Mouse (Mus musculus) heart, embryonic 15.5 days (tissue): ENCODE results near the gene Pip5k1a. TPM values are rescaled to one million over a fixed set of nuclear protein-coding genes. Genes with fewer than 3 reads are reported as not detected.
A peak's percentile ranks its signal among the peaks of the same experiment; 100 is the strongest.
"Not testable (repeated sequence)": the region's sequence is repeated elsewhere in the genome, so short reads cannot be mapped to it uniquely, and the experiment has no call there.

ENCODE experiments used
- ATAC-seq: fragments of 200-750 bp; cut with Nextera tagmentation; replicated peaks from 2 replicates; pipeline ENCODE4 v1.8.0; 2017; ENCODE audit warnings: low read depth, moderate TSS enrichment; ENCODE audit not compliant: insufficient number of reproducible peaks, insufficient read depth, low FRiP score
- H3K27ac ChIP-seq: fragments of 300-500 bp; sonication (generic); 2 replicates; pipeline ENCODE4 v1.5.1; 2015; ENCODE audit warnings: mild to moderate bottlenecking, inconsistent platforms
- H3K27me3 ChIP-seq: fragments of 300-500 bp; sonication (generic); 2 replicates; pipeline ENCODE4 v1.6.1; 2015; ENCODE audit warnings: inconsistent platforms
- H3K36me3 ChIP-seq: fragments of 300-500 bp; sonication (generic); 2 replicates; pipeline ENCODE4 v1.6.1; 2015; ENCODE audit warnings: mild to moderate bottlenecking, inconsistent platforms
- H3K4me1 ChIP-seq: fragments of 300-500 bp; sonication (generic); replicated peaks from 2 replicates; pipeline ENCODE4 v1.6.1; 2015; ENCODE audit warnings: inconsistent platforms
- H3K4me2 ChIP-seq: fragments of 300-500 bp; sonication (generic); 2 replicates; pipeline ENCODE4 v1.6.1; 2015; ENCODE audit warnings: inconsistent platforms, mild to moderate bottlenecking, moderate library complexity
- H3K4me3 ChIP-seq: fragments of 300-500 bp; sonication (generic); 2 replicates; pipeline ENCODE4 v1.5.1; 2015; ENCODE audit warnings: mild to moderate bottlenecking, inconsistent platforms
- H3K9ac ChIP-seq: fragments of 300-500 bp; sonication (generic); 2 replicates; pipeline ENCODE4 v1.6.1; 2015; ENCODE audit warnings: mild to moderate bottlenecking, inconsistent platforms
- H3K9me3 ChIP-seq: fragments of 300-500 bp; sonication (generic); replicated peaks from 2 replicates; pipeline ENCODE4 v1.6.1; 2016; ENCODE audit warnings: inconsistent platforms
- WGBS: fragments of 180-500 bp; shearing (Covaris S2); methylation state at CpG from one replicate; pipeline ENCODE4 v1.1.7; 2015; ENCODE audit warnings: mixed read lengths; 5-methylcytosine and 5-hydroxymethylcytosine counted together
- polyA plus RNA-seq: library from polyadenylated mRNA; unstranded; fragments of >200 nt; fragmentation: Nextera tagmentation; extraction: Ambion mirVana; gene quantifications from 2 replicates; pipeline ENCODE4 v1.2.1, GENCODE M21; 2015

Pip5k1a gene
- polyA plus RNA-seq, 1 experiment from 2014 or later: 14.1 TPM

DNA sequence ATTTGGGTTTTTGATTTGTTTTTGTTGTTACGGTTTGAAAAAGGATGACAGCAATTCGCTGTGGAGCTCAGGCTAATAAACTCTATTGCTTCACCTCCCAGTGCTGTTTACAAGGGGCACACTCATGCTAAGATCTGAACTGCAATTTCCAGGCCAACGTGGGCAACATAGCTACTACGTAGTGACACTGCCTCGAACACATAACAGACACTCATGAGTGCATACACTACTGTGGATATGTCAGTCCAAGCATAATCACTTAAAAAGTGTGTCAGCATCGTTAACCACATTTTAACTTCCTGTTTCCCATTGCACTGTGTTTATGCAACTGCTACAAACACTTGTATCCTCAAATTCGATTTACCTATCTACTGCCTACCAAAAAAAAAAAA, 63.9 kb downstream of the Pip5k1a start:
- Histone ChIP-seq H3K27me3 (no peaks in the 10 kb centered on the region), H3K4me3 (peak overlapping the region; percentile 91), H3K9me3 (no peaks in the 10 kb centered on the region), H3K36me3 (peaks cover 7% of the 10 kb centered on the region), H3K4me2 (peak overlapping the region; percentile 60), H3K27ac (peak overlapping the region; percentile 64), H3K9ac (no peak overlapping the region), H3K4me1 (peaks cover 12% of the 10 kb centered on the region)
- ATAC-seq: peak; percentile 8; the same call in 1 of the 2 replicates
- 19% methylated on average over 7 of the region's 7 CpGs for WGBS

DNA sequence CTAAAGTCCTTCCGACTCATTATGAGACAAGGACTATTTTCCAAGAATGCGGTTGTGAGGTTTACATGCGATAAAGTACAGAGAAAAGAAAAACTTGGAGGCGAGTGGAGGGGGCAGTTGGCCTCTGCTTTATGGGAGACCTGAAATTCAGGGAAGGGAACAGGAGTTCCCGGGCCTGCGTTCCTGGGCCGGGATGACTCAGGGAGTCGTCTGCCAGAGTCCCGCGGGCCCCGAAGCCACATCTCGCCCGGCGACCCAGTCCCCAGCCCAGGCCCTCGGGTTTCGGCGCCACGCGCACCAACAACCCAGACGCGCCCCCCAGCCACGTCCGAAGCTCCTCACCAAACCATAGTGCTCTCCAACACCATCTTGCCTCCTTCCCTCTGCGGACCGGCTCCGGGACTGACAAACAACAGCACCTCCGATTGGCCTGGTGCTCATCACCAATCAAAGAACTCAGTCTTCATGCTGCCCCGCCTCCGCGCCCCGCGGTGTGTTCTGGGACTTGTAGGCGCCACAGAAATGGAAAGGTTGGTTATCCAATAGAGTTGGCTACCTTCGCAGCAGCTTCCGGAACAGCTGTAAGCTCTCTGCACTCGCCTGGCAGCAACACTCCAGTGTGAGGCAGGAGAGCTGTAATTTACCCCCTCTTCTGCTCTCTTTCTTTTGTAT, 64.4 kb downstream of the Pip5k1a start, which contains the start of gene Psmd4:
TSS of gene Psmd4 (minus strand) at position 449 of the 672 bp plus-strand sequence.
- ATAC-seq: peak; percentile 98
- peak within 1 kb of the TSS; percentile 91 for H3K4me3 ChIP-seq
- H3K27ac ChIP-seq: peak within 1 kb of the TSS; percentile 65

DNA sequence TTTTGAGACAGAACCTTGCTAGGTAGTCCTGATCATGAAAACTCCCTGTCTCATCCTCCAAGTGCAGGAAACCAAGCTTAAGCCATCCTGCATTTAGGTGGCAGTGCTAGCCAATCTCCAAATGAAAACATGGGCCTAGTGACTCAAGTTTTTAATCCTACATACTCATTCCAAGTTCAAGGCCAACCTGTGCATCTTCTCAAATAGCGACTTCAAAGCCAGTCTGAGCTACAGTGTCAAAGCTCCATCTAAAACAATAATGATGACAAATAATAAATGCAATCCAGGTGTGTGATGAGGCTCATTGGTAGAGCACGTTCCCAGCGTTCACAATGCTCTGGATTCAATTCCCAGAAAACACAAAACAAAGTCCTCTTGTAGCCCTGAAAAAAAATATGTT, 65.1 kb downstream of the Pip5k1a start:
- H3K4me2 ChIP-seq: peak overlapping the region; percentile 60
- peak overlapping the region; percentile 91 for H3K4me3 ChIP-seq
- no peaks in the 10 kb centered on the region for H3K27me3 ChIP-seq
- H3K9ac ChIP-seq: peak overlapping the region; percentile 96
- H3K9me3 ChIP-seq: no peaks in the 10 kb centered on the region
- WGBS: 10% methylated on average over 3 of the region's 3 CpGs
- no peak for ATAC-seq
- H3K36me3 ChIP-seq: peaks cover 14% of the 10 kb centered on the region
- peaks cover 12% of the 10 kb centered on the region for H3K4me1 ChIP-seq
- H3K27ac ChIP-seq: no peak overlapping the region

More for the DNA sequence above, 64.4 kb downstream of the Pip5k1a start, which contains the start of gene Psmd4:
- under 1% methylated on average over 36 of the region's 36 CpGs for WGBS
- peak within 1 kb of the TSS; percentile 60 for H3K4me2 ChIP-seq
- H3K9ac ChIP-seq: peak within 1 kb of the TSS; percentile 96
- H3K36me3 ChIP-seq: peaks cover 11% of the 10 kb centered on the region
- H3K4me1 ChIP-seq: peaks cover 12% of the 10 kb centered on the region
- no peaks in the 10 kb centered on the region for H3K27me3 ChIP-seq
- H3K9me3 ChIP-seq: no peaks in the 10 kb centered on the region

GRCm38 (mm10) chr3:95029953-95030352, 76.8 kb downstream of the Pip5k1a start:
- WGBS: 72% methylated on average over 3 of the region's 3 CpGs
- ATAC-seq: no peak
- Histone ChIP-seq H3K36me3 (peaks cover 41% of the 10 kb centered on the region), H3K27me3 (no peaks in the 10 kb centered on the region), H3K4me1 (peaks cover 16% of the 10 kb centered on the region), H3K9ac (no peak overlapping the region), H3K9me3 (no peaks in the 10 kb centered on the region), H3K4me2 (no peak overlapping the region), H3K27ac (no peak overlapping the region), H3K4me3 (no peak overlapping the region)

DNA sequence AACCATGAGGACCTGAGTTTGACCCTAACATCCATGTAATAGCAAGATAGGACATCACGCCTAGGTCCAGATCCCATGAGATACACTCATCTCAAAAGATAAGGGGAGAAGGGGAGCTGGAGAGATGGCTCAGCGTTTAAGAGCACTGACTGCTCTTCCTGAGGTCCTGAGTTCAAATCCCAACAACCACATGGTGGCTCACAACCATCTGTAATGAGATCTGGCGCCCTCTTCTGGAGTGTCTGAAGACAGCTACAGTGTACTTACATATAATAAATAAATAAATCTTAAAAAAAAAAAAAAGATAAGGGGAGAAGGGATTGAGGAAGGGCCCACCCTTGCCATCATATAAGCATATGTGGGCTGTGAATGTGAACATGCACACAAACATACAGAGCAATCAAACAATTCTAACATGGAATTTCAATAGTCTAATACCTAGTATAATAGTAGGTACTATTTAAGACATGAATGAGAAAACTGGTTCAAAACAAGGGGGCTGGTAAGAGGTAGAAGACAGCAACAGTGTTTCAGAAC, 77.4 kb downstream of the Pip5k1a start:
- WGBS: 65% methylated on average over 3 of the region's 3 CpGs

DNA sequence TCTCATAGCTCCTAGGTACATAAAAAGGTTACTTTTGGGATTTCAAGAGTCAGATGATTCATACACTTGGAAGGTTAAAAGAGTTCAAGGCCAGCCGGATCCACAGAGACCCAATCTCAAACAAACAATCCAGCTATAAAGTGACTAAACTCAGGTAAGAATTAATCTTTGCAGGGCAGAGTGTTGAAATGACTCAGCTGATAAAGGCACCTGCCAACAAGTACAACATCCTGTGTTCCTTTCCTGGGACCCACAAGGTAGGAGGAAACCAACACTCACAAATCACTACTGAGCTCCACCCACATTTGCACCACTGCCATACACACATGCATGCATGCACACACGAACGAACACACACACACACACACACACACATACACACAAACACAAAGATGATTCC, 78.1 kb downstream of the Pip5k1a start:
- Histone ChIP-seq H3K4me1 (peaks cover 26% of the 10 kb centered on the region), H3K4me3 (no peak overlapping the region), H3K27me3 (no peaks in the 10 kb centered on the region), H3K4me2 (no peak overlapping the region), H3K9me3 (no peaks in the 10 kb centered on the region), H3K36me3 (peaks cover 28% of the 10 kb centered on the region), H3K27ac (no peak overlapping the region), H3K9ac (no peak overlapping the region)
- no peak for ATAC-seq
- WGBS: 71% methylated on average over 3 of the region's 3 CpGs

More for the DNA sequence above, 77.4 kb downstream of the Pip5k1a start:
- H3K4me2 ChIP-seq, H3K4me3 ChIP-seq, ATAC-seq, H3K27ac ChIP-seq, H3K9ac ChIP-seq, H3K27me3 ChIP-seq, H3K9me3 ChIP-seq: not testable (repeated sequence)
- peaks cover 35% of the 10 kb centered on the region for H3K36me3 ChIP-seq
- peaks cover 22% of the 10 kb centered on the region for H3K4me1 ChIP-seq

- peaks cover 26% of the 10 kb centered on the region for H3K4me1 ChIP-seq
- no peak overlapping the region for H3K27ac ChIP-seq
- no peaks in the 10 kb centered on the region for H3K27me3 ChIP-seq
- WGBS: 38% methylated on average over 5 of the region's 5 CpGs
- no peak for ATAC-seq
- no peak overlapping the region for H3K4me3 ChIP-seq
- H3K9ac ChIP-seq: no peak overlapping the region
- peaks cover 19% of the 10 kb centered on the region for H3K36me3 ChIP-seq
- H3K9me3 ChIP-seq: no peaks in the 10 kb centered on the region
- no peak overlapping the region for H3K4me2 ChIP-seq
Measured at GRCm38 (mm10) chr3:95027701-95028100, 79.0 kb downstream of the Pip5k1a start.

GRCm38 (mm10) chr3:95027057-95027645, 79.6 kb downstream of the Pip5k1a start:
- no peak for ATAC-seq
- WGBS: 51% methylated on average over 5 of the region's 5 CpGs

DNA sequence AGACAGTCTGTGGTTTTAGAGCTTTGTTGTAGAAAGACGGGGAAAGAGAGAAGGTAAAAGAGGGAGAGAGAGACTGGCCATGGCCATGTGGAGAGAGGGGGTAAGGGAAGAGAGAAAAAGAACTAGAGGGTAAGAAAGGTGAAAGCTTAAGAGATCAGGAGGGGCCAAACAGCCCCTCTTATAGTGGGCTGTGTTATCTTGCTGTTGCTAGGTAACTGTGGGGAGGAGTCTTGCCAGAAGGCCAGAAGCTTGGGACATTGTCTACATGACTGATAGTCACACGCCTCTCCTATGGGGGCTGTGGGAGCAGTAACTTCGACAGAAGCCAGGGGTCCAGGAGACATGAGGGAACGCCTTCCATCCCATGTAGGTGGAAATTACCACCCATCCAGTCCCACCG, 81.5 kb downstream of the Pip5k1a start:
- ATAC-seq: no peak; the same call in 1 of the 2 replicates
- Histone ChIP-seq H3K9me3 (no peaks in the 10 kb centered on the region), H3K4me2 (peak overlapping the region; percentile 56), H3K27ac (peak overlapping the region; percentile 62), H3K36me3 (no peaks in the 10 kb centered on the region), H3K9ac (peak overlapping the region; percentile 8; the same call in 1 of the 2 replicates), H3K4me1 (peaks cover 26% of the 10 kb centered on the region), H3K27me3 (no peaks in the 10 kb centered on the region), H3K4me3 (peak overlapping the region; percentile 29)
- 20% methylated on average over 5 of the region's 5 CpGs for WGBS

More at GRCm38 (mm10) chr3:95027057-95027645, 79.6 kb downstream of the Pip5k1a start:
- H3K9ac ChIP-seq: no peak overlapping the region
- H3K4me1 ChIP-seq: peaks cover 26% of the 10 kb centered on the region
- no peak overlapping the region for H3K27ac ChIP-seq
- no peaks in the 10 kb centered on the region for H3K9me3 ChIP-seq
- no peak overlapping the region for H3K4me3 ChIP-seq
- no peaks in the 10 kb centered on the region for H3K27me3 ChIP-seq
- no peak overlapping the region for H3K4me2 ChIP-seq
- peaks cover 14% of the 10 kb centered on the region for H3K36me3 ChIP-seq

GRCm38 (mm10) chr3:95024551-95024950, 82.2 kb downstream of the Pip5k1a start:
- 12% methylated on average over 11 of the region's 11 CpGs for WGBS
- peak overlapping the region; percentile 56 for H3K4me2 ChIP-seq
- H3K27ac ChIP-seq: peak overlapping the region; percentile 62
- no peaks in the 10 kb centered on the region for H3K27me3 ChIP-seq
- peak; percentile 75 for ATAC-seq
- peaks cover 26% of the 10 kb centered on the region for H3K4me1 ChIP-seq
- no peaks in the 10 kb centered on the region for H3K36me3 ChIP-seq
- peak overlapping the region; percentile 29 for H3K4me3 ChIP-seq
- no peaks in the 10 kb centered on the region for H3K9me3 ChIP-seq
- peak overlapping the region; percentile 8; the same call in 1 of the 2 replicates for H3K9ac ChIP-seq

- peaks cover 24% of the 10 kb centered on the region for H3K4me1 ChIP-seq
- not testable (repeated sequence) for H3K9me3 ChIP-seq, H3K36me3 ChIP-seq, H3K27ac ChIP-seq, ATAC-seq, H3K27me3 ChIP-seq, H3K4me3 ChIP-seq, H3K9ac ChIP-seq, H3K4me2 ChIP-seq
- WGBS: 88% methylated on average over 5 of the region's 5 CpGs
Measured at GRCm38 (mm10) chr3:95020956-95021355, 85.8 kb downstream of the Pip5k1a start.
